Mouse (Mus musculus) midbrain, embryonic 16.5 days (tissue): ENCODE data around the gene Atg16l2. TPM values are rescaled to one million over a fixed set of nuclear protein-coding genes. Genes with fewer than 3 reads are reported as not detected.

Source experiments
- ATAC-seq: fragments of 200-750 bp; cut with Nextera tagmentation; 2 replicates; pipeline ENCODE4 v1.8.0; 2017; ENCODE audit warnings: moderate TSS enrichment
- H3K27ac ChIP-seq: fragments of 300-500 bp; sonication (generic); 2 replicates; pipeline ENCODE4 v1.5.1; 2014; ENCODE audit warnings: mild to moderate bottlenecking, low read length, mixed read lengths
- H3K27me3 ChIP-seq: fragments of 300-500 bp; sonication (generic); 2 replicates; pipeline ENCODE4 v1.6.1; 2014; ENCODE audit warnings: low read depth, low read length, mixed read lengths; ENCODE audit not compliant: control insufficient read depth, insufficient read depth
- H3K36me3 ChIP-seq: fragments of 300-500 bp; sonication (generic); 2 replicates; pipeline ENCODE4 v1.6.1; 2014; ENCODE audit warnings: mild to moderate bottlenecking, low read length, moderate library complexity, mixed read lengths; ENCODE audit not compliant: control insufficient read depth, insufficient read depth
- H3K4me1 ChIP-seq: fragments of 300-500 bp; sonication (generic); 2 replicates; pipeline ENCODE4 v1.6.1; 2014; ENCODE audit warnings: mild to moderate bottlenecking, low read length, mixed read lengths; ENCODE audit not compliant: control insufficient read depth, insufficient read depth
- H3K4me2 ChIP-seq: fragments of 300-500 bp; sonication (generic); 2 replicates; pipeline ENCODE4 v1.6.1; 2014; ENCODE audit warnings: mild to moderate bottlenecking, low read length, mixed read lengths
- H3K4me3 ChIP-seq: fragments of 300-500 bp; sonication (generic); 2 replicates; pipeline ENCODE4 v1.5.1; 2014; ENCODE audit warnings: low read depth, mild to moderate bottlenecking, low read length, moderate library complexity, mixed read lengths
- H3K9ac ChIP-seq: fragments of 300-500 bp; sonication (generic); 2 replicates; pipeline ENCODE4 v1.6.1; 2014; ENCODE audit warnings: low read depth, low read length, mixed read lengths
- H3K9me3 ChIP-seq: fragments of 300-500 bp; sonication (generic); replicated peaks from 2 replicates; pipeline ENCODE4 v1.6.1; 2014; ENCODE audit warnings: mild to moderate bottlenecking, low read length, mixed read lengths; ENCODE audit not compliant: control insufficient read depth, poor library complexity, severe bottlenecking
- WGBS: fragments of 180-500 bp; shearing (Covaris S2); extraction: QIAGEN DNeasy Blood & Tissue Kit; methylation state at CpG from one replicate; pipeline ENCODE4 v1.1.7; 2014; 5-methylcytosine and 5-hydroxymethylcytosine counted together
- polyA plus RNA-seq: library from polyadenylated mRNA; unstranded; fragments of >200 nt; fragmentation: Nextera tagmentation; extraction: Ambion mirVana; gene quantifications from 2 replicates; pipeline ENCODE4 v1.2.1, GENCODE M21; 2015

Gene Atg16l2
- polyA plus RNA-seq, 1 experiment from 2014 or later = 36.3 TPM

- no peaks in the 10 kb centered on the region for H3K36me3 ChIP-seq
- H3K27me3 ChIP-seq = no peaks in the 10 kb centered on the region
- H3K4me2 ChIP-seq = no peak overlapping the region
- H3K27ac ChIP-seq = no peak overlapping the region
- no peaks in the 10 kb centered on the region for H3K9me3 ChIP-seq
- WGBS = 87% methylated on average over 5 of the region's 5 CpGs
- H3K9ac ChIP-seq = no peak overlapping the region
- no peak for ATAC-seq
- H3K4me1 ChIP-seq = peaks cover 20% of the 10 kb centered on the region
- no peak overlapping the region for H3K4me3 ChIP-seq
Observed at GRCm38 (mm10) chr7:101326006-101326405, 24.0 kb upstream of the Atg16l2 start.

GRCm38 (mm10) chr7:101324142-101324962, 22.3 kb upstream of the Atg16l2 start:
- no peak overlapping the region for H3K27ac ChIP-seq
- H3K9me3 ChIP-seq = no peaks in the 10 kb centered on the region
- no peak for ATAC-seq
- peaks cover 23% of the 10 kb centered on the region for H3K4me1 ChIP-seq
- WGBS = 63% methylated on average over 6 of the region's 6 CpGs
- no peak overlapping the region for H3K4me3 ChIP-seq
- H3K4me2 ChIP-seq = no peak overlapping the region
- H3K36me3 ChIP-seq = no peaks in the 10 kb centered on the region
- no peaks in the 10 kb centered on the region for H3K27me3 ChIP-seq
- no peak overlapping the region for H3K9ac ChIP-seq

- no peak for ATAC-seq
- Histone ChIP-seq H3K4me1 (peaks cover 14% of the 10 kb centered on the region), H3K36me3 (no peaks in the 10 kb centered on the region), H3K27me3 (no peaks in the 10 kb centered on the region), H3K4me2 (no peak overlapping the region), H3K9ac (no peak overlapping the region), H3K9me3 (no peaks in the 10 kb centered on the region), H3K4me3 (no peak overlapping the region), H3K27ac (no peak overlapping the region)
- WGBS = 70% methylated on average over 4 of the region's 4 CpGs
Observed at GRCm38 (mm10) chr7:101323141-101323594, 21.1 kb upstream of the Atg16l2 start.

- peak overlapping the region; percentile 79 for H3K4me3 ChIP-seq
- peak overlapping the region; percentile 99 for H3K4me2 ChIP-seq
- WGBS = 0% methylated on average over 39 of the region's 61 CpGs
- no peaks in the 10 kb centered on the region for H3K9me3 ChIP-seq
- peak; percentile 61 for ATAC-seq
- no peaks in the 10 kb centered on the region for H3K27me3 ChIP-seq
- no peaks in the 10 kb centered on the region for H3K36me3 ChIP-seq
- H3K9ac ChIP-seq = peak overlapping the region; percentile 79
- no peak overlapping the region for H3K27ac ChIP-seq
- H3K4me1 ChIP-seq = peaks cover 14% of the 10 kb centered on the region
Observed at GRCm38 (mm10) chr7:101321218-101321827, 19.3 kb upstream of the Atg16l2 start.

GRCm38 (mm10) chr7:101320399-101321217, 18.6 kb upstream of the Atg16l2 start:
- Histone ChIP-seq H3K9me3 (no peaks in the 10 kb centered on the region), H3K4me2 (peak overlapping the region; percentile 99), H3K4me3 (peak overlapping the region; percentile 79), H3K36me3 (no peaks in the 10 kb centered on the region), H3K9ac (peak overlapping the region; percentile 79), H3K4me1 (peaks cover 14% of the 10 kb centered on the region), H3K27ac (no peak overlapping the region), H3K27me3 (no peaks in the 10 kb centered on the region)
- peak; percentile 81 for ATAC-seq
- 4% methylated on average over 25 of the region's 37 CpGs for WGBS

- 73% methylated on average over 1 of the region's 1 CpGs for WGBS
Observed at GRCm38 (mm10) chr7:101319796-101320195, 17.7 kb upstream of the Atg16l2 start.

GRCm38 (mm10) chr7:101318848-101319247, 16.8 kb upstream of the Atg16l2 start:
- WGBS = 73% methylated on average over 4 of the region's 4 CpGs

More at GRCm38 (mm10) chr7:101319796-101320195, 17.7 kb upstream of the Atg16l2 start:
- no peak overlapping the region for H3K9ac ChIP-seq
- H3K4me3 ChIP-seq = no peak overlapping the region
- peaks cover 14% of the 10 kb centered on the region for H3K4me1 ChIP-seq
- no peaks in the 10 kb centered on the region for H3K27me3 ChIP-seq
- H3K4me2 ChIP-seq = no peak overlapping the region
- no peak for ATAC-seq
- no peaks in the 10 kb centered on the region for H3K9me3 ChIP-seq
- H3K36me3 ChIP-seq = no peaks in the 10 kb centered on the region
- H3K27ac ChIP-seq = no peak overlapping the region

GRCm38 (mm10) chr7:101317014-101317413, 15.0 kb upstream of the Atg16l2 start, which contains the start of gene Stard10:
Gene Stard10, plus strand, starts transcription at chr7:101317086.
- Histone ChIP-seq H3K9ac (no peak within 1 kb of the TSS), H3K4me1 (peaks cover 10% of the 10 kb centered on the region), H3K4me2 (no peak within 1 kb of the TSS), H3K9me3 (no peaks in the 10 kb centered on the region), H3K27ac (no peak within 1 kb of the TSS), H3K4me3 (no peak within 1 kb of the TSS), H3K27me3 (no peaks in the 10 kb centered on the region), H3K36me3 (no peaks in the 10 kb centered on the region)
- ATAC-seq = no peak
- WGBS = 80% methylated on average over 3 of the region's 3 CpGs

More at GRCm38 (mm10) chr7:101318848-101319247, 16.8 kb upstream of the Atg16l2 start:
- no peak for ATAC-seq
- no peaks in the 10 kb centered on the region for H3K9me3 ChIP-seq
- H3K27ac ChIP-seq = no peak overlapping the region
- peaks cover 14% of the 10 kb centered on the region for H3K4me1 ChIP-seq
- H3K4me3 ChIP-seq = no peak overlapping the region
- H3K27me3 ChIP-seq = no peaks in the 10 kb centered on the region
- H3K4me2 ChIP-seq = no peak overlapping the region
- no peaks in the 10 kb centered on the region for H3K36me3 ChIP-seq
- no peak overlapping the region for H3K9ac ChIP-seq
